Mouse (Mus musculus) liver, embryonic 15.5 days (tissue): ENCODE measurements around the gene Gm8369. TPM values are rescaled to one million over a fixed set of nuclear protein-coding genes. Genes with fewer than 3 reads are reported as not detected.
"Not testable (repeated sequence)": the region's sequence is repeated elsewhere in the genome, so short reads cannot be mapped to it uniquely, and the experiment has no call there.

Experiments used
- ATAC-seq: fragments of 200-750 bp; cut with Nextera tagmentation; 2 replicates; pipeline ENCODE4 v1.8.0; 2017; ENCODE audit warnings: moderate number of reproducible peaks, mild to moderate bottlenecking, moderate library complexity; ENCODE audit not compliant: insufficient read depth
- H3K27ac ChIP-seq: fragments of 300-500 bp; sonication (generic); replicated peaks from 2 replicates; pipeline ENCODE4 v1.5.1; 2015; ENCODE audit warnings: mild to moderate bottlenecking, inconsistent platforms
- H3K27me3 ChIP-seq: fragments of 300-500 bp; sonication (generic); 2 replicates; pipeline ENCODE4 v1.6.1; 2015; ENCODE audit warnings: mild to moderate bottlenecking, inconsistent platforms
- H3K36me3 ChIP-seq: fragments of 300-500 bp; sonication (generic); replicated peaks from 2 replicates; pipeline ENCODE4 v1.6.1; 2015; ENCODE audit warnings: moderate library complexity, mild to moderate bottlenecking, inconsistent platforms
- H3K4me1 ChIP-seq: fragments of 300-500 bp; sonication (generic); replicated peaks from 2 replicates; pipeline ENCODE4 v1.6.1; 2015; ENCODE audit warnings: inconsistent platforms
- H3K4me2 ChIP-seq: fragments of 300-500 bp; sonication (generic); 2 replicates; pipeline ENCODE4 v1.6.1; 2015; ENCODE audit warnings: moderate library complexity, mild to moderate bottlenecking, inconsistent platforms
- H3K4me3 ChIP-seq: fragments of 300-500 bp; sonication (generic); replicated peaks from 2 replicates; pipeline ENCODE4 v1.5.1; 2015; ENCODE audit warnings: mild to moderate bottlenecking, inconsistent platforms
- H3K9ac ChIP-seq: fragments of 300-500 bp; sonication (generic); 2 replicates; pipeline ENCODE4 v1.6.1; 2015; ENCODE audit warnings: moderate library complexity, mild to moderate bottlenecking, inconsistent platforms
- H3K9me3 ChIP-seq: fragments of 300-500 bp; sonication (generic); replicated peaks from 2 replicates; pipeline ENCODE4 v1.6.1; 2016; ENCODE audit warnings: inconsistent platforms
- WGBS: fragments of 180-500 bp; shearing (Covaris S2); methylation state at CpG from one replicate; pipeline ENCODE4 v1.1.7; 2015; ENCODE audit warnings: mixed read lengths; ENCODE audit not compliant: insufficient replicate concordance; 5-methylcytosine and 5-hydroxymethylcytosine counted together
- polyA plus RNA-seq: library from polyadenylated mRNA; unstranded; fragments of >200 nt; fragmentation: Nextera tagmentation; extraction: Ambion mirVana; gene quantifications from 2 replicates; pipeline ENCODE4 v1.2.1, GENCODE M21; 2015

The Gm8369 gene
- polyA plus RNA-seq, 1 experiment from 2014 or later: 0.10 TPM

DNA sequence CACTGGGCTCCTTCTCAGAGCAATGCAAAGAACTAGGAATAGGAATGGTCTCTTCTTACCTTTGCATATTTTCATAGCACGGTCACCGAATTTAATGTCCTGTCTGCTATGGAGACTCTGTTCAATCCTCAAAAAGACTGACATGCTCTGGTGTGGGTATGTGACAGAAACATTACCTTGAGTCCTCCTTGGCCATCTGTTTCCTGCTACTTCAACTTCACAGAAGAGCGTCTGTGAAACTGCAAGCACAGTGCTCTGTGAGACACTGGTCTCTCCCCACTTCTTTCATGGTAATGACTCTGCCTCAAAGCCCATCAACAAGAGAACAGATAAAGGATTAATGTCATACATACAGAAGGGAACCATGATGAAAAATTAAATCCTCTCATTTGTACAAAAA lies 1.4 kb upstream of the Gm8369 start:
- ATAC-seq: no peak
- no peak overlapping the region for H3K9ac ChIP-seq
- 48% methylated on average over 3 of the region's 3 CpGs for WGBS
- no peak overlapping the region for H3K4me2 ChIP-seq
- no peak overlapping the region for H3K4me3 ChIP-seq
- H3K4me1 ChIP-seq: no peaks in the 10 kb centered on the region
- no peaks in the 10 kb centered on the region for H3K9me3 ChIP-seq
- H3K36me3 ChIP-seq: no peaks in the 10 kb centered on the region
- H3K27ac ChIP-seq: no peak overlapping the region
- no peaks in the 10 kb centered on the region for H3K27me3 ChIP-seq

GRCm38 (mm10) chr19:11485266-11485665 lies 472 bp upstream of the Gm8369 start:
- H3K27ac ChIP-seq: no peak overlapping the region
- no peaks in the 10 kb centered on the region for H3K4me1 ChIP-seq
- H3K4me2 ChIP-seq: no peak overlapping the region
- 24% methylated on average over 3 of the region's 3 CpGs for WGBS
- H3K4me3 ChIP-seq: no peak overlapping the region
- no peak for ATAC-seq
- no peaks in the 10 kb centered on the region for H3K27me3 ChIP-seq
- H3K36me3 ChIP-seq: no peaks in the 10 kb centered on the region
- H3K9me3 ChIP-seq: no peaks in the 10 kb centered on the region
- no peak overlapping the region for H3K9ac ChIP-seq

DNA sequence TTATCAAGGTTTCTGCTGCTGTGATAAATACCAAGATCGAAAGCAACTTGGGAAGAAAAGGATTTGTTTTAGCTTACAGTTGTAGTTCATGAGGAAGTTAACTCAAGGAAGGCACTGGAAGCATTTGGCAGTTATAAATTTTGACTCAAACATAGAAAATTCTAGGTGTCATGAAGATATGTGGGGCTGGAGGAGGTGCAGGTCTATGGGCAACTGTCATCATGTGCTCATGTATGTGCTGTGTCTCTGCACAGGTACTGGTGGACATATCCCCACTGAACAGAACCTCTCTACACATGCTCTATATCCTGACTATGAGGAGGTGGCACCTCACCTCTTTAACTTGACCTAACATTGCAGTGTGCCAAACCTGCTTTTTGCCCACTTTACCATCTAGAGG lies 861 bp downstream of the Gm8369 start:
- Histone ChIP-seq H3K27me3 (no peaks in the 10 kb centered on the region), H3K4me2 (no peak overlapping the region), H3K9ac (no peak overlapping the region), H3K4me3 (no peak overlapping the region), H3K27ac (no peak overlapping the region), H3K9me3 (no peaks in the 10 kb centered on the region), H3K36me3 (no peaks in the 10 kb centered on the region), H3K4me1 (no peaks in the 10 kb centered on the region)
- ATAC-seq: no peak
- WGBS: 54% methylated on average over 1 of the region's 1 CpGs

GRCm38 (mm10) chr19:11491406-11492189 lies 5.9 kb downstream of the Gm8369 start:
- Histone ChIP-seq H3K4me1 (no peaks in the 10 kb centered on the region), H3K9ac (no peak overlapping the region), H3K36me3 (no peaks in the 10 kb centered on the region), H3K27me3 (no peaks in the 10 kb centered on the region), H3K4me2 (no peak overlapping the region), H3K27ac (no peak overlapping the region), H3K9me3 (no peaks in the 10 kb centered on the region), H3K4me3 (no peak overlapping the region)
- ATAC-seq: no peak
- WGBS: 39% methylated on average over 4 of the region's 4 CpGs

DNA sequence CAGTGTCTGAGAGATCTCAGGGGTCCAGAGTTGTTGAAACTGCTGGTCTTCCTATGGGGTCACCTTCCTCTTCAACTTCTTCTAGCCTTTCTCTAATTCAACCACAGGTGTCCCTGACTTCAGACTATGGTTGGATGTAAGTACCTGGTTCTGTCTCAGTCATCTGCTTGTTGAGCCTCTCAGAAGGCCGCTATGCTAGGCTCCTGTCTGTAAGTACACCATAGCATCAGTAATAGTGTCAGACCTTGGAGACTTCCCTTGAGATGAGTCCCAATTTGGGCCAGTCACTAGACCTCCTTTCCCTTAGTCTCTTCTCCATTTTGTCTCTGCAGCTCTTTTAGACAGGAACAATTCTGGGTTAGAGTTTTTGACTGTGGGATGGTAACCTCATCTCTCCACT lies 6.9 kb downstream of the Gm8369 start:
- no peak for ATAC-seq
- H3K4me1 ChIP-seq: no peaks in the 10 kb centered on the region
- WGBS: 62% methylated on average over 1 of the region's 1 CpGs

DNA sequence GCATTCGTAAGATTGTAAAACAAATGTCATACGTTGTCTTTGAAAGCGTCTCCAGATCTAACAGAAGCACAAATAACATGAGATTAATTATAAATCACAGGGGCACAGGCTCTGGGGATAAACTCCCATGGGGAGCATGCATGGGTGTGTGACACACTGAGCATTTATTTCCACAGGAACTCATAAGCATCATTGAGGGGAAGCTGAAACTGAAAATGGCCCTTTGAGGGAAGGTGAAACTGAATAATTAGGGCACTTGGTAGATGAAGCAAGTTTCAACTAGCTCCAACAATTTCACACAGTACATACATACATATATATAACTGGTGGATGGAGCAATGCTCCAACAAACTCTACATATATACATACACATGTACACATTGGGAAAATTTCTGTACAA lies 8.8 kb downstream of the Gm8369 start:
- H3K9ac ChIP-seq: no peak overlapping the region
- H3K4me2 ChIP-seq: no peak overlapping the region
- no peaks in the 10 kb centered on the region for H3K9me3 ChIP-seq
- ATAC-seq: no peak
- H3K27me3 ChIP-seq: no peaks in the 10 kb centered on the region
- H3K4me1 ChIP-seq: no peaks in the 10 kb centered on the region
- WGBS: 60% methylated on average over 3 of the region's 3 CpGs
- H3K4me3 ChIP-seq: no peak overlapping the region
- H3K27ac ChIP-seq: no peak overlapping the region
- no peaks in the 10 kb centered on the region for H3K36me3 ChIP-seq

More for the DNA sequence above, 6.9 kb downstream of the Gm8369 start:
- Histone ChIP-seq H3K9ac (no peak overlapping the region), H3K27me3 (no peaks in the 10 kb centered on the region), H3K9me3 (no peaks in the 10 kb centered on the region), H3K36me3 (no peaks in the 10 kb centered on the region), H3K4me2 (no peak overlapping the region), H3K4me3 (no peak overlapping the region), H3K27ac (no peak overlapping the region)

GRCm38 (mm10) chr19:11496361-11496760 lies 10.6 kb downstream of the Gm8369 start:
- H3K27me3 ChIP-seq: no peaks in the 10 kb centered on the region
- no peaks in the 10 kb centered on the region for H3K4me1 ChIP-seq
- 60% methylated on average over 6 of the region's 6 CpGs for WGBS

DNA sequence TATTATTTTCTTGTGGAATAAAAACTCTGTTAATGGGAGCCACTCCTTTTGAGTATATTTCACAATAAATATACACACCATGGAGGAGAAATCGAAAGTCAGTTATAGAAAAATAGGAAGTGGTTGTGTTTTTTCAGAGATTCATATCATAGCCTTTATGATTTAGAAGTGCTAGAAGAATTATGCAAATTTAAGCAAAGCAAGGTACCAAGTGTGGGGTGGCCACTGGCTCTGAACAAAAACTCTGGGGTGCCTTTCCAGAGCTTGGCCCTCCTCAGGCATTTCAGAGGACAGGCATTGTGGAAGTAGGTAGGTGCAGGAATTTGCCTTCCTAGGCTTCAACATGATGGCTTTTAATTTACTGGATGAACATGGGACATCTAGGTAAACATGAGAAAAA lies 11.6 kb downstream of the Gm8369 start:
- not testable (repeated sequence) for H3K27ac ChIP-seq, H3K4me3 ChIP-seq, H3K36me3 ChIP-seq, H3K27me3 ChIP-seq, H3K9me3 ChIP-seq, H3K9ac ChIP-seq, H3K4me1 ChIP-seq, H3K4me2 ChIP-seq, ATAC-seq
- 27% methylated on average over 1 of the region's 1 CpGs for WGBS

More at GRCm38 (mm10) chr19:11496361-11496760, 10.6 kb downstream of the Gm8369 start:
- ATAC-seq: no peak
- Histone ChIP-seq H3K4me3 (no peak overlapping the region), H3K36me3 (no peaks in the 10 kb centered on the region), H3K9ac (no peak overlapping the region), H3K4me2 (no peak overlapping the region), H3K27ac (no peak overlapping the region), H3K9me3 (no peaks in the 10 kb centered on the region)

GRCm38 (mm10) chr19:11500796-11501195 lies 15.1 kb downstream of the Gm8369 start:
- Histone ChIP-seq H3K36me3 (no peaks in the 10 kb centered on the region), H3K27me3 (no peaks in the 10 kb centered on the region), H3K9me3 (no peaks in the 10 kb centered on the region), H3K4me3 (no peak overlapping the region), H3K9ac (no peak overlapping the region), H3K27ac (no peak overlapping the region), H3K4me1 (no peaks in the 10 kb centered on the region), H3K4me2 (no peak overlapping the region)
- ATAC-seq: no peak
- 53% methylated on average over 1 of the region's 1 CpGs for WGBS

GRCm38 (mm10) chr19:11501326-11501725 lies 15.6 kb downstream of the Gm8369 start:
- no peaks in the 10 kb centered on the region for H3K4me1 ChIP-seq
- H3K9ac ChIP-seq: no peak overlapping the region
- no peak overlapping the region for H3K4me3 ChIP-seq
- no peak for ATAC-seq
- 65% methylated on average over 4 of the region's 4 CpGs for WGBS
- H3K27me3 ChIP-seq: no peaks in the 10 kb centered on the region
- H3K36me3 ChIP-seq: no peaks in the 10 kb centered on the region
- H3K4me2 ChIP-seq: no peak overlapping the region
- H3K27ac ChIP-seq: no peak overlapping the region
- H3K9me3 ChIP-seq: no peaks in the 10 kb centered on the region

DNA sequence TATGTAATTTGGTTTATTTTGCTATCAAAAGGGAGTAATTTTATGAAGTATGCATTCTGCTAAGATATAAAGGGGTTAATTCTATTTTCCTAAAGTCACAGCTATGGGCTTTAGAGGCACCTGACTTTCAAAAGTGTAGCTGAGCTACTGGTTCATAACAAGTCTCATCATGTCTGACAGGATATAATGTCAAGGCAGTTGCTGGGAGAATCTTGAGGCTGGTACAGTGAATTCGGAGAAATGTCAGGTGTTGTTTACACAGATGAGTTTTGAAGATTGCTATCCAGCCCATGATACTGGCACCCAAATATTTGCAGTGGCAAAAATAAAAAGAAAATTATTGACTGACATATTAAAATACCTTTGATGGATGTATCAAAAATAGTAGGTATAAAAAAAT lies 19.1 kb downstream of the Gm8369 start:
- ATAC-seq: no peak
- Histone ChIP-seq H3K4me1 (no peaks in the 10 kb centered on the region), H3K27ac (no peak overlapping the region), H3K27me3 (no peaks in the 10 kb centered on the region), H3K9me3 (no peaks in the 10 kb centered on the region), H3K9ac (no peak overlapping the region), H3K36me3 (no peaks in the 10 kb centered on the region), H3K4me3 (no peak overlapping the region), H3K4me2 (no peak overlapping the region)
- 52% methylated on average over 1 of the region's 1 CpGs for WGBS

DNA sequence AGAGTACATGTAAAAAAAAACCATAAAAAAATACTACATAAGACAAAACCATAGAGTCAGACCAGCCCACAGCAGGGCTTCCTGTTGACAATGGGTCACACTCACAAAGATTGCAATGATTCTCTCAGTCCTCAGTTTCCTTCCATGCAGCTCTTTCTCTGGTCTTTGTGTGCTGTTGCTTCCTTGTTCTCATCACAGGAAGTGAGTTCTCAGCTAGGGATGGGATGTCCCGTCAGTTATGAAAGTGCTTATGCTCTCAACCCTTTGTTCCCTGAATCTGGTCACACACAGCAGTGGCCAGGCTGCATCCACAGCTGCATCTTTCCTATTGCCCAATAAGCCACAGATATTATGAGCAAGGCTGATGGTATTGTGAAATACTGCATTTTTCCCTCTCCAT lies 27.7 kb downstream of the Gm8369 start:
- no peak for ATAC-seq
- H3K27ac ChIP-seq: no peak overlapping the region
- no peaks in the 10 kb centered on the region for H3K27me3 ChIP-seq
- H3K9me3 ChIP-seq: no peaks in the 10 kb centered on the region
- H3K4me1 ChIP-seq: no peaks in the 10 kb centered on the region
- no peak overlapping the region for H3K9ac ChIP-seq
- no peak overlapping the region for H3K4me2 ChIP-seq
- no peak overlapping the region for H3K4me3 ChIP-seq
- 30% methylated on average over 1 of the region's 1 CpGs for WGBS
- H3K36me3 ChIP-seq: no peaks in the 10 kb centered on the region
